Mouse (Mus musculus): ENCODE measurements around the gene Trap1a. TPM values are rescaled to one million over a fixed set of nuclear protein-coding genes. Genes with fewer than 3 reads are reported as not detected.

The Trap1a gene
- polyA plus RNA-seq, 1 experiment from 2014 or later: not detected

DNA sequence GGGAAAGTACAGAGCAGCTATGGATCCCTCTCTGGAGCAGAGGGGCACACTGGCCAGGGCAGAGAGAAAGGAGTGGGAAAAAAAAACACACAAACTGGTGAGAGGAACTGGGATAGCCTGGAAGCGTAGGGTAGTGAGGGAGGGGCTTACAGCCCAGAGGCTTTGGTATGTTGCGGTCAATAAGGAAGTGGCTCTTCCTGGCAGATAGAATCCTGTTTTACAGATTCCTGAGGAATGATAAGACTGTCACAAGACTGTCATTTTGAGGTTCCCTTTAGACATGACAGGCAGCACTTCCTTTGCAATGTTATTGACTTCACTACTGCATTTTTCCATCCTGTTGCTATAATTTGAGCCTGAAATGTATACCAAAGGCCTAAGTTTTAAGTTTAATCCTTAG lies 7.7 kb downstream of the Trap1a start:
- no peak overlapping the region for H3K27ac ChIP-seq (ENCODE audit: low read length)
- no peak overlapping the region for H3K4me3 ChIP-seq (ENCODE audit: low read length)
- WGBS: 75% methylated on average over 2 of the region's 2 CpGs
- H3K9me3 ChIP-seq (replicated peaks; ENCODE audit: control insufficient read depth, low read length): no peaks in the 10 kb centered on the region
- no peak for ATAC-seq (replicated peaks; ENCODE audit: extremely low read depth, insufficient read depth, low FRiP score)
- H3K27me3 ChIP-seq (ENCODE audit: control insufficient read depth, insufficient read depth, low read length): no peaks in the 10 kb centered on the region; the same call in 1 of the 2 replicates
- H3K9ac ChIP-seq (ENCODE audit: low read length): no peak overlapping the region
- no peak overlapping the region for H3K4me2 ChIP-seq (ENCODE audit: low read depth, low read length)
- H3K4me1 ChIP-seq (ENCODE audit: control insufficient read depth, insufficient read depth, low read length): no peaks in the 10 kb centered on the region
- H3K36me3 ChIP-seq (ENCODE audit: control insufficient read depth, insufficient read depth): no peaks in the 10 kb centered on the region

DNA sequence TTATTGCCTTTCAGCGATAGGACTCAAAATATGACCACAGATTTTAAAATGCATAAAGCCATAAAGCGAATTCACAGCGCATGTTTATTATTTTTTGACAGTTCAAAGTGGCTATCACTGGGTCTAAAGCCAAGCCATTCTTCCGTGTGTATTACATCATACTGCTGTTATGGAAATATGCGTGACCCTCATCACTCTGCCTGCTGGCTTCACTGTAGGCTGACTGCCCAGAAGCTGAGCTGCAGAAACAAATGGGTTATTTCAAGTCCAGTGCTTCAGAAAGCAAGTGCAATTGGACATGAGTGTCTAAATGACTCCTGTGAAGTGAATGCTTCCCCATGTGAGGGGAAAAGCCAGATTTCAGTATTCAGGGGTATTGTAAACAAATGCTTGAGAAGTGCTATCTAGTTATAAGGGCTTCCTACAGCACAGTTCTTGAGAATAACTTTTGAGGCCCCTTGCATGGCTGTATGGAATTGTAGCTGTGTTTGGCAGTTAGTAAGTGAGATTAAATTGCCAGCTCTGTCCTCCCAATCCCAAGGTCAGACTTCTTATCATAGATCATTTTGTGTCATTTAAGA lies 18.8 kb downstream of the Trap1a start:
- WGBS: 44% methylated on average over 5 of the region's 5 CpGs
- H3K9ac ChIP-seq (ENCODE audit: low read length): no peak overlapping the region
- H3K4me2 ChIP-seq (ENCODE audit: low read depth, low read length): no peak overlapping the region
- H3K9me3 ChIP-seq (replicated peaks; ENCODE audit: control insufficient read depth, low read length): no peaks in the 10 kb centered on the region
- no peaks in the 10 kb centered on the region for H3K27me3 ChIP-seq (ENCODE audit: control insufficient read depth, insufficient read depth, low read length)
- no peak overlapping the region for H3K27ac ChIP-seq (ENCODE audit: low read length)
- H3K4me3 ChIP-seq (ENCODE audit: low read length): no peak overlapping the region
- H3K36me3 ChIP-seq (ENCODE audit: control insufficient read depth, insufficient read depth): no peaks in the 10 kb centered on the region
- ATAC-seq (replicated peaks; ENCODE audit: extremely low read depth, insufficient read depth, low FRiP score): no peak
- no peaks in the 10 kb centered on the region for H3K4me1 ChIP-seq (ENCODE audit: control insufficient read depth, insufficient read depth, low read length)

DNA sequence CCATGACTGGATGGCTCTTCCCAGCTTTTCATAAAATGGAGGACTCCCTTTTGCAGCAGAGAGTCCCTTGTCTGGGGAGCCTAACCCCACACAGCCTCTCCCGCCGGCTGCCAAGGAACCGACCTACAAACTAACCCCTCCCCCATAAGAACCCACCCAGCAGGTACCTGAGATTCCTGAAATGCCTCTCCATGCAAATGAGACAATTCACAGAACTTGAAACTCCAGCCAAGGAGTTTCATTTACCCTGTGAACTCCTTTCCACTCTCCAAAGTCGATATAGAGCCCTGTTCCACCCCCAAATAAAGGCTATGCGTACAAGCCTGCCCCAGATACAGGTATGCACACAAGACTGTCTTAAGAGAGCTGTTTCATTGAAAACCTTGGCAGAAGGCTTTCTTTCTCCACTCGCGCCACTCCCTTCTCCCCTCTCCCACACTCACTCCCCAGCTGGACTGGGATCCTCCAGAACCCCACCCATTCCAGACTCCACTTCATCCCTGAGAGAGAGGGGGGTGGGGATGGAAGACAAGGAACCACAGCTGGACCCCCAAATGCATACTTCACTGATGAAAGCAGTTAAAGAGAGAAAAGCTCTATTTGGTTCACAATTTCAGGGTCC lies 24.3 kb downstream of the Trap1a start:
- WGBS: 48% methylated on average over 7 of the region's 7 CpGs
- Histone ChIP-seq H3K9me3 (replicated peaks; ENCODE audit: control insufficient read depth, low read length) (no peaks in the 10 kb centered on the region), H3K27me3 (ENCODE audit: control insufficient read depth, insufficient read depth, low read length) (no peaks in the 10 kb centered on the region), H3K27ac (ENCODE audit: low read length) (no peak overlapping the region), H3K4me1 (ENCODE audit: control insufficient read depth, insufficient read depth, low read length) (no peaks in the 10 kb centered on the region), H3K9ac (ENCODE audit: low read length) (no peak overlapping the region), H3K4me3 (ENCODE audit: low read length) (no peak overlapping the region), H3K4me2 (ENCODE audit: low read depth, low read length) (no peak overlapping the region), H3K36me3 (ENCODE audit: control insufficient read depth, insufficient read depth) (no peaks in the 10 kb centered on the region)
- ATAC-seq (replicated peaks; ENCODE audit: extremely low read depth, insufficient read depth, low FRiP score): no peak

DNA sequence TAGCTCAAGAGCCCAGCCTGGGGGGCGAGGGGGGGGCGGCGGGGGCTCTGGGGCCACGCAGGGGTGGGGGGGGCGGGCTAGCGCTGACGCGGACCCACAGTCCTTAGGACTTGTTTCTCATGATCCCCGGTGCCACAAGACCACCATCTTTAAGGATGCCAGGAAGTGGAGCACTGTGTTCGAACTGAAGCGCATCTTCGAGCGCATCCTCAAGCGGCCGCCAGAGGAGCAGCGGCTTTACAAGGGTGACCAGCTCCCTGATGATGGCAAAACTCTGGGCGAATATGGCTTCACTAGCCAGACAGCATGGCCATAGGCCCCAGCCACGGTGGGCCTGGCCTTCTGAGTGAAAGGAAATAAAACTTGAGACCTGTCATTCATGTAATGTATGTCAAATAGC lies 24.9 kb downstream of the Trap1a start:
- no peaks in the 10 kb centered on the region for H3K4me1 ChIP-seq (ENCODE audit: control insufficient read depth, insufficient read depth, low read length)
- H3K4me2 ChIP-seq (ENCODE audit: low read depth, low read length): no peak overlapping the region
- H3K4me3 ChIP-seq (ENCODE audit: low read length): no peak overlapping the region
- H3K36me3 ChIP-seq (ENCODE audit: control insufficient read depth, insufficient read depth): no peaks in the 10 kb centered on the region
- H3K27ac ChIP-seq (ENCODE audit: low read length): no peak overlapping the region
- WGBS: 65% methylated on average over 18 of the region's 18 CpGs
- H3K9ac ChIP-seq (ENCODE audit: low read length): no peak overlapping the region
- no peaks in the 10 kb centered on the region for H3K27me3 ChIP-seq (ENCODE audit: control insufficient read depth, insufficient read depth, low read length)
- no peak for ATAC-seq (replicated peaks; ENCODE audit: extremely low read depth, insufficient read depth, low FRiP score)
- H3K9me3 ChIP-seq (replicated peaks; ENCODE audit: control insufficient read depth, low read length): no peaks in the 10 kb centered on the region

DNA sequence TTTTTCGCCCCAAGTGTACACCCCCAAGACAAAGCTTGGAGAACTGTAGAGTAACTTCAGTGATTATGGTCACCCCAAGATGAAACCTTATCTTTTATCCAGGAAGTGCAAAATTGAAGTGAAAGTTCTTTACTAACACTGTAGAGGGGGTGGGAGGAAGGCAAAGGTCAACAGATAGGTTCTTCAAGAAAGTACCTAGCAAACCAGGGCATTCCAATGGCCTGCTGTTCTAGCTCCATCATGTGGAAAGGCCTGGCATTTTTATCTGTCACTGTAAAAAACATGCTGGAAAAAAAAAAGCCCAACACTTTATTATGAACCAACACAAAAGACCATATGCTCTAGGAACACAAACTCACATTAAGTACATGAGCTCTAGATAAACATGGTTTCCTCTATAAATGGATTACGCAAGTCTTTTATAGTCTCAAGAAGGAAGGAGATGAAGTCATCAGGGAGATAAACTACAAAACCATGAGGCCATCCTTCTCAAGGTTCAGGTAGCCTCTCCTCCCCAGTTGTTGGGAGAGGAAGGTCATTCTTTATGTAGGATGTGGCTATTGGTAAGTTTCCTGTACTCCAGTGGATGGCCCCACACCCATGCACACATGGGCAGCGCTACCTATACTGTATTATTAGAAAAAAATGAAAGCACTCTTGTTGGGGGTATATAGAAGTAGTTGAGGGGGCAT lies 33.5 kb downstream of the Trap1a start:
- no peak overlapping the region for H3K4me2 ChIP-seq (ENCODE audit: low read depth, low read length)
- no peaks in the 10 kb centered on the region for H3K4me1 ChIP-seq (ENCODE audit: control insufficient read depth, insufficient read depth, low read length)
- no peaks in the 10 kb centered on the region for H3K36me3 ChIP-seq (ENCODE audit: control insufficient read depth, insufficient read depth)
- ATAC-seq (replicated peaks; ENCODE audit: extremely low read depth, insufficient read depth, low FRiP score): no peak
- no peaks in the 10 kb centered on the region for H3K27me3 ChIP-seq (ENCODE audit: control insufficient read depth, insufficient read depth, low read length)
- no peak overlapping the region for H3K27ac ChIP-seq (ENCODE audit: low read length)
- no peak overlapping the region for H3K9ac ChIP-seq (ENCODE audit: low read length)
- no peaks in the 10 kb centered on the region for H3K9me3 ChIP-seq (replicated peaks; ENCODE audit: control insufficient read depth, low read length)
- WGBS: 76% methylated on average over 3 of the region's 3 CpGs
- H3K4me3 ChIP-seq (ENCODE audit: low read length): no peak overlapping the region

DNA sequence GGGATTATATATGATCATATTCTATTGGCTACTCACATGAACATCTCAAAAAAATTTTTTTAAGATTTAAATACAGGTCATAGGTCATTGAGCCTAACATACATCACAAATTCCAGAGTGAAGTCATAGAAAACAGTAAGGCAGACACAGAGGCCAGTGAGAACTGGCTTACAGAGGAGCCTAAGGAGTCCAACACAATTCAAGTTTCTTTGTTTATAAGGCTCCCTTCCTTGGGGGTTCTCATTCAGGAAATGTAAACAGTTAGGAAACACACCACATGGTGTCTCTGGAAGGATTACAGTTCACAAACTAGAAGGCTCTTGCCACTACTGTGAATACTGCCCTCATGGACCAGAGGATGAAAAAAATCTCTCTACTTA lies 34.0 kb downstream of the Trap1a start:
- Histone ChIP-seq H3K27ac (ENCODE audit: low read length) (no peak overlapping the region), H3K4me2 (ENCODE audit: low read depth, low read length) (no peak overlapping the region), H3K9ac (ENCODE audit: low read length) (no peak overlapping the region), H3K9me3 (replicated peaks; ENCODE audit: control insufficient read depth, low read length) (no peaks in the 10 kb centered on the region), H3K36me3 (ENCODE audit: control insufficient read depth, insufficient read depth) (no peaks in the 10 kb centered on the region), H3K27me3 (ENCODE audit: control insufficient read depth, insufficient read depth, low read length) (no peaks in the 10 kb centered on the region), H3K4me1 (ENCODE audit: control insufficient read depth, insufficient read depth, low read length) (no peaks in the 10 kb centered on the region), H3K4me3 (ENCODE audit: low read length) (no peak overlapping the region)
- no peak for ATAC-seq (replicated peaks; ENCODE audit: extremely low read depth, insufficient read depth, low FRiP score)

DNA sequence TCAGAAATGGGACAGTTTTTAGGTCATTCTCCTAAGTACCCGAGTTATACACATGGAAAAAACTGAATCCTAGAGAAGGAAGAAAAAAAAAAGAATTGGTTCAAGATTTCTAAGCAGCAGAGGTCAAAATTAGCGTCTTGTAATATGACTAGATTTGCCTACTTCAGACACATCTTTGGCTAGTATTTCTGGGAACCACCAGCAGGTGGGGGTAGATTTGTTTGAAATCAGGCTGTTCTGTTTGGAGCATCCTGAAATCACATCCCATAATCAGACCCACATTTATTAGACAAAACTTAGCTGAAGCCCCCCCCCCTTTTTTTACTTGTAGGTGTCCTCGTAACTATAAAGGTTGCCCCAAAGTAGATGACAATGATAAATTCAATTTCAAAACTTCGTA lies 35.6 kb downstream of the Trap1a start:
- Histone ChIP-seq H3K27me3 (ENCODE audit: control insufficient read depth, insufficient read depth, low read length) (no peaks in the 10 kb centered on the region), H3K4me2 (ENCODE audit: low read depth, low read length) (no peak overlapping the region), H3K9me3 (replicated peaks; ENCODE audit: control insufficient read depth, low read length) (no peaks in the 10 kb centered on the region), H3K4me3 (ENCODE audit: low read length) (no peak overlapping the region), H3K36me3 (ENCODE audit: control insufficient read depth, insufficient read depth) (no peaks in the 10 kb centered on the region), H3K9ac (ENCODE audit: low read length) (no peak overlapping the region), H3K27ac (ENCODE audit: low read length) (no peak overlapping the region), H3K4me1 (ENCODE audit: control insufficient read depth, insufficient read depth, low read length) (no peaks in the 10 kb centered on the region)
- ATAC-seq (replicated peaks; ENCODE audit: extremely low read depth, insufficient read depth, low FRiP score): no peak
- WGBS: 51% methylated on average over 4 of the region's 4 CpGs

DNA sequence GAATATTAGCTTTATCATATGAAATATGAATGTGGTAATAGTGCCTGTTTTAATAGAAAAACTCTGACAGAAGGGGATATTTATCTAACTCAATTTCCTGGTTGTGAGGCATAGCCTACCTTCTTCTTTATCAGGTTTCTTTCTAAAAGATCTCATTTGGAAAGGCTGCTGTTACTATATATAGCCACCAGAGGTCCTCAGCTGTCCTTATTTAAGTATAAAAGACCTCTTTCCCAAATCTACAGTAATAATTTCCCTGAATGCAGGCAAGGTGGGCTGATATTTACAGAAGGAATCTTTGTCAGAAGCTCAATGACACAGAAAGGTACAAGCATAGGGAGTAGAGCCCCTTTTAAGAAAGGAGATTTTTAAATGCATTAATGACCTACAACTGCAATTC lies 39.2 kb downstream of the Trap1a start:
- Histone ChIP-seq H3K27ac (ENCODE audit: low read length) (no peak overlapping the region), H3K4me1 (ENCODE audit: control insufficient read depth, insufficient read depth, low read length) (no peaks in the 10 kb centered on the region), H3K36me3 (ENCODE audit: control insufficient read depth, insufficient read depth) (no peaks in the 10 kb centered on the region), H3K4me3 (ENCODE audit: low read length) (no peak overlapping the region), H3K27me3 (ENCODE audit: control insufficient read depth, insufficient read depth, low read length) (no peaks in the 10 kb centered on the region), H3K9ac (ENCODE audit: low read length) (no peak overlapping the region), H3K4me2 (ENCODE audit: low read depth, low read length) (no peak overlapping the region), H3K9me3 (replicated peaks; ENCODE audit: control insufficient read depth, low read length) (no peaks in the 10 kb centered on the region)
- no peak for ATAC-seq (replicated peaks; ENCODE audit: extremely low read depth, insufficient read depth, low FRiP score)
